Mouse (Mus musculus): ENCODE data around the gene Plvap. TPM values are rescaled to one million over a fixed set of nuclear protein-coding genes. Genes with fewer than 3 reads are reported as not detected.

Gene Plvap
- polyA plus RNA-seq, 1 experiment from 2014 or later, result 50.3 TPM

DNA sequence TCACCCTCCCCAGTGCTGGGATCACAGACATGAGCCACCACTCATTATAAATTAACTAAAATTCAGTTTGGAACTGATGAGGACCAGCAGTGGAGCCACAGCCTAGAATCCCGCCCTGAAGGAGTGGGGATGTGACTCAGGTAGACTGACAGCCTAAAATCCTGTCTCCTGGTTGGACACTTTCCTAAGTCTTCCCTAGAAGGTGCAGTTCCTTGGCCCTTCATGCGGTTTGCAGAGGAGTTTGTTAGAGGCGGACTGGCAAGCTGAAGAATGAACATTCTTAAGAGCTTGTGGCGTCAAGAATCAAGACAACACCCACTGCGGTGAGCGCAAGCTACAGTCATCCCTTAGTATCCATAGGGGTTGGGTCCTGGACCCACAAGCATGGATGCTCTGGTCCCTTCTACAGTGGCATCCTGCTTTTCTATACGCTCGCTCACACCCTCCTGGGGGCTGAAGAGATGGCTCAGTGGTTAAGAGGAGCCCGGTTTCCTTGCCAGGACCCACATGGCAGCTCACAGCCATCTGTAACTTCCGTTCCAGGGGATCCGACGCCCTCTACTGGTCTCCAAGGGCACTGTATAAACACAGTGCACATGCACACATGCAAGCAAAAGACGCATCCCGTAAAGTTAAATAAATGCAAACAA is 34.2 kb downstream of the Plvap start:
- no peaks in the 10 kb centered on the region for H3K27me3 ChIP-seq (ENCODE audit: control insufficient read depth, insufficient read depth, low read length)
- H3K36me3 ChIP-seq (replicated peaks; ENCODE audit: control insufficient read depth, insufficient read depth, low read depth, low read length), result peaks cover 11% of the 10 kb centered on the region; the same call in 1 of the 2 replicates
- H3K27ac ChIP-seq (replicated peaks; ENCODE audit: low read depth, low read length), result no peak overlapping the region
- 37% methylated on average over 14 of the region's 14 CpGs for WGBS
- H3K4me2 ChIP-seq (ENCODE audit: low read depth, low read length), result peak overlapping the region; percentile 86
- H3K9me3 ChIP-seq (replicated peaks; ENCODE audit: control insufficient read depth, low read length), result no peaks in the 10 kb centered on the region
- peak overlapping the region; percentile 52 for H3K4me3 ChIP-seq (ENCODE audit: low read depth, low read length)
- H3K9ac ChIP-seq (replicated peaks; ENCODE audit: low read length), result no peak overlapping the region
- DNase-seq (ENCODE audit: low spot score), result peak; percentile 43
- no peak for ATAC-seq (replicated peaks; ENCODE audit: insufficient number of reproducible peaks, low FRiP score, low TSS enrichment, low read depth)
- peaks cover 5% of the 10 kb centered on the region; the same call in 1 of the 2 replicates for H3K4me1 ChIP-seq (ENCODE audit: control insufficient read depth, insufficient read depth, low read length)

DNA sequence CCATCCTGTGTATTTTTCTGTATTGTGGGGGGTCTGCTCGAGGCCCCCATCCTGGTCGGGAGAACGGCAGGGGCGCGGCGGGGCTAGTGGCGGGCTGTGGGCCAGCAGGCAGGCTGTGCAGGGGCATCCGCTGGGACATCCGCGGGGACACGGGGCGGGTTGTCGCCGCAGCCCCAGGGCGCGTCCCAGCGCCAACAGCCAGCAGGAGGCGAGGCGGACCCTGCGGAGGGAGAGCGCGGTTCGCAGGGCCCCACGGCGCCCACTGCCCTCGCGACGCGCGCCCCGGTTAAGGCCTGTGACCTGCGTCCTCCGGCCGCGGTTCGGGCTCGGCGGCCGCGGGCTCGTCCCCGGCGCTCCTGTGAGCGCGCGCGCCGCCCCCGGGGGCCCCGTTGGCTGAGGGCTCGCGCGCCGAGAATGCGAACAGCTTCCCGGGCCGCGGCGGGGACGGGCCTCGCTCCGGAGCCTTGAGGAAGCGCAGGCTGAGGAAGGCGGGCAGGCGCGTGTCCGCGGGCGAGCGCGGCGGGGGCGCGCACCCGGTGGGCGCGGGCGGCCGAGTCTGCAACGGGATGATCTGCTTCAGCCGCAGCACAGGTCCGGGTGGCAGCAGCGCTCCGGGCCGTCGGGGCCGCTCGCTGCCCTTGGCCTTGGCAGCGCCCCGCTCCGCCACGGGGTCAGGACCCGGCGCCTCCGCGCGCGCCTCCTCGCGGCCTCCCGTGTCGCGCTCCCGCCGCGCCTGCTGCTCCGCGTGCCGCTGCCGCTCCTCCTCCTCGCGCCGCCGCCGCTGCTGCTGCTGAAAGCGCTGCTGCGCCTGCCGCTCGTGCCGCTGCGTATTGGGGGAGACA is 35.2 kb downstream of the Plvap start:
- Histone ChIP-seq H3K9me3 (replicated peaks; ENCODE audit: control insufficient read depth, low read length) (no peaks in the 10 kb centered on the region), H3K4me1 (ENCODE audit: control insufficient read depth, insufficient read depth, low read length) (peaks cover 5% of the 10 kb centered on the region; the same call in 1 of the 2 replicates), H3K36me3 (replicated peaks; ENCODE audit: control insufficient read depth, insufficient read depth, low read depth, low read length) (peaks cover 9% of the 10 kb centered on the region; the same call in 1 of the 2 replicates), H3K27ac (replicated peaks; ENCODE audit: low read depth, low read length) (peak overlapping the region; percentile 56), H3K9ac (replicated peaks; ENCODE audit: low read length) (peak overlapping the region; percentile 73), H3K27me3 (ENCODE audit: control insufficient read depth, insufficient read depth, low read length) (no peaks in the 10 kb centered on the region), H3K4me2 (ENCODE audit: low read depth, low read length) (peak overlapping the region; percentile 86), H3K4me3 (ENCODE audit: low read depth, low read length) (peak overlapping the region; percentile 52)
- DNase-seq (ENCODE audit: low spot score) (peak; percentile 85), ATAC-seq (replicated peaks; ENCODE audit: insufficient number of reproducible peaks, low FRiP score, low TSS enrichment, low read depth) (peak; percentile 44)
- WGBS, result 0% methylated on average over 76 of the region's 121 CpGs

DNA sequence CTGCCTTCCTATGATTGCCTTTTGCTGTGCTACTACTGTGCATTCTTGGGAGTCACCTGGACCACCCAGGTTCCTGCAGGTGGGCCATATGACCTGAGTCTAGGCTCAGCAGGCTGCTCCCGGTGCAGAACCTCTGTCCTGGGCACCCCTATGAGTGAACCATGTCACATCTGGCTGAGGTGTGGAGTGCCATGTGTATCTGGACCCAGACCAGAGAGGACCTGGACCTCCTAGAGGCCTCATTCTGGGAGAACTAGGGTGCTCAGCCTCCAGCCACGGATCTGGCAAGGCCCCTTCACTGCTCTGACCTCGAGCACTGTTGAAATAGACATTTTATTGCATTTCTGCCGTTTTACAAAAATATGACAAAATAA is 35.9 kb downstream of the Plvap start:
- WGBS, result 30% methylated on average over 4 of the region's 4 CpGs
- Histone ChIP-seq H3K9ac (replicated peaks; ENCODE audit: low read length) (peak overlapping the region; percentile 73), H3K27ac (replicated peaks; ENCODE audit: low read depth, low read length) (no peak overlapping the region), H3K36me3 (replicated peaks; ENCODE audit: control insufficient read depth, insufficient read depth, low read depth, low read length) (peaks cover 9% of the 10 kb centered on the region; the same call in 1 of the 2 replicates), H3K4me1 (ENCODE audit: control insufficient read depth, insufficient read depth, low read length) (peaks cover 5% of the 10 kb centered on the region; the same call in 1 of the 2 replicates), H3K4me2 (ENCODE audit: low read depth, low read length) (peak overlapping the region; percentile 86), H3K4me3 (ENCODE audit: low read depth, low read length) (peak overlapping the region; percentile 52), H3K27me3 (ENCODE audit: control insufficient read depth, insufficient read depth, low read length) (no peaks in the 10 kb centered on the region), H3K9me3 (replicated peaks; ENCODE audit: control insufficient read depth, low read length) (no peaks in the 10 kb centered on the region)
- no peak for DNase-seq (ENCODE audit: low spot score)
- ATAC-seq (replicated peaks; ENCODE audit: insufficient number of reproducible peaks, low FRiP score, low TSS enrichment, low read depth), result 0 out of 2 replicates have a peak, but pooled peaks have one; percentile 4

DNA sequence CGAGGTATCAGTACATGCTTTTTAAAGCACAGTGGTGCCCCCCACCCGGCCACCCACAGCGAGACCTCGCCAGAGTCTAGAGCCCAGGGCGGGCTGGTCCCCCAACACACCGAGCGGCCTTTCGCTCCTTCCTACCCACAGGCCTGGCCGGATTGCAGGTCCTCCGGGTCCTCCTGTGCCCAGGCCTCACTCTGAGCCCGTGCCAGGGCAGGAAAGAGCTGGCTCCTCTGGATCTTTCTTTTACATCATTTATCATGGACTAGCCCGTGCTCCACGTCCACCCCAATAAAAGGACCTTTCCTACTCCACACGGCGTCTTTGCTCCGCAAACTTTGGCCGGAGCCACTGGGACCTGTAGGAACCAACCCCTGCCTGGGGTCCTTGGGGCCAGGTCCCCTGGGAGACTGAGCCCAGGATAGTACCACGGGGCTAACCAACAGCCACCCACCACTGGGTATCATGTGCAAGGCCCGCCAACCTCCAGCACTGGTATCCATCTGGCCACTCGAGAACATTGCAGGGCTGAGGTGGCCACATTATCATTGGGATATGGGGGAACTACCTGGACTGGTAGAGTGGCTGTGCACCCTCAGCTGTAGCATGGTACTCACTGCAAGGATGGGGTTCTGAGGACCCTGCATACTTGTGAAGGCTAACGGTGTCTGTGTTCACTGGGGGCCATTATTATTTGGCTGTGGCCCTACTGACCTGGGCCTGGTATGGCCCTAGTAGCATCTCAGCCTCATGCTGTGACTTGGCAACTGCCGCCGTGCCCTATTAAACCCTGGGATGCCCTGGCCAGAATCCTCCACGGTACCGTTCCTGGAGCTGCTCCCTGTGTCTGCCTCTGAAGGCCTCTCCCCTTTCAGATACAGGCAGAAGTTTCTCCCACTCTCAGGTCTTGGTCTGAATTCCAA is 36.5 kb downstream of the Plvap start:
- H3K4me2 ChIP-seq (ENCODE audit: low read depth, low read length), result no peak overlapping the region
- H3K4me3 ChIP-seq (ENCODE audit: low read depth, low read length), result no peak overlapping the region
- H3K27ac ChIP-seq (replicated peaks; ENCODE audit: low read depth, low read length), result no peak overlapping the region
- peaks cover 9% of the 10 kb centered on the region; the same call in 1 of the 2 replicates for H3K36me3 ChIP-seq (replicated peaks; ENCODE audit: control insufficient read depth, insufficient read depth, low read depth, low read length)
- DNase-seq (ENCODE audit: low spot score), result no peak
- H3K9me3 ChIP-seq (replicated peaks; ENCODE audit: control insufficient read depth, low read length), result no peaks in the 10 kb centered on the region
- no peak overlapping the region; the same call in 1 of the 2 replicates for H3K9ac ChIP-seq (replicated peaks; ENCODE audit: low read length)
- 88% methylated on average over 25 of the region's 25 CpGs for whole genome bisulfite sequencing
- ATAC-seq (replicated peaks; ENCODE audit: insufficient number of reproducible peaks, low FRiP score, low TSS enrichment, low read depth), result no peak
- no peaks in the 10 kb centered on the region for H3K27me3 ChIP-seq (ENCODE audit: control insufficient read depth, insufficient read depth, low read length)
- H3K4me1 ChIP-seq (ENCODE audit: control insufficient read depth, insufficient read depth, low read length), result peaks cover 7% of the 10 kb centered on the region; the same call in 1 of the 2 replicates

DNA sequence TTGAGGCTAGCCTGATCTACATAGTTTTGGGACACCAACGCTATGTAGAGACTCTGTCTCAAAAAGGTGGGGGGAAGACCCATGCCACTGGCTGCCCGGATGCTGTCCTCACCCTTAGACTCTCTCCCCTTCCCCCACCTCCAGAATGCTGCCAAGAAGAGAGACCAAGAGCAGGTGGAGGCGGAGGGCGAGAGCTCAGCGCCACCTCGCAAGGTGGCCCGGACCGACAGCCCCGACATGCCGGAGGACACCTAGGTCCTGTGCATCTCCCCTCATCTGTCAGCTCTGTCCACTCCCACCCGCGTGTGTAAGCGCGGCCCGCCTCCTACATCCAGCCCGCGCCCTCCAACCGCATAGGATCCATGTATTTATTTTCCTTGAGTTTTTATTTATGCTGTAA is 37.2 kb downstream of the Plvap start:
- 96% methylated on average over 16 of the region's 18 CpGs for WGBS
- Histone ChIP-seq H3K9me3 (replicated peaks; ENCODE audit: control insufficient read depth, low read length) (no peaks in the 10 kb centered on the region), H3K27ac (replicated peaks; ENCODE audit: low read depth, low read length) (no peak overlapping the region), H3K4me1 (ENCODE audit: control insufficient read depth, insufficient read depth, low read length) (peaks cover 12% of the 10 kb centered on the region; the same call in 1 of the 2 replicates), H3K27me3 (ENCODE audit: control insufficient read depth, insufficient read depth, low read length) (no peaks in the 10 kb centered on the region), H3K9ac (replicated peaks; ENCODE audit: low read length) (no peak overlapping the region), H3K4me2 (ENCODE audit: low read depth, low read length) (no peak overlapping the region), H3K36me3 (replicated peaks; ENCODE audit: control insufficient read depth, insufficient read depth, low read depth, low read length) (peaks cover 9% of the 10 kb centered on the region; the same call in 1 of the 2 replicates), H3K4me3 (ENCODE audit: low read depth, low read length) (no peak overlapping the region)
- no peak for DNase-seq (ENCODE audit: low spot score)
- ATAC-seq (replicated peaks; ENCODE audit: insufficient number of reproducible peaks, low FRiP score, low TSS enrichment, low read depth), result no peak

DNA sequence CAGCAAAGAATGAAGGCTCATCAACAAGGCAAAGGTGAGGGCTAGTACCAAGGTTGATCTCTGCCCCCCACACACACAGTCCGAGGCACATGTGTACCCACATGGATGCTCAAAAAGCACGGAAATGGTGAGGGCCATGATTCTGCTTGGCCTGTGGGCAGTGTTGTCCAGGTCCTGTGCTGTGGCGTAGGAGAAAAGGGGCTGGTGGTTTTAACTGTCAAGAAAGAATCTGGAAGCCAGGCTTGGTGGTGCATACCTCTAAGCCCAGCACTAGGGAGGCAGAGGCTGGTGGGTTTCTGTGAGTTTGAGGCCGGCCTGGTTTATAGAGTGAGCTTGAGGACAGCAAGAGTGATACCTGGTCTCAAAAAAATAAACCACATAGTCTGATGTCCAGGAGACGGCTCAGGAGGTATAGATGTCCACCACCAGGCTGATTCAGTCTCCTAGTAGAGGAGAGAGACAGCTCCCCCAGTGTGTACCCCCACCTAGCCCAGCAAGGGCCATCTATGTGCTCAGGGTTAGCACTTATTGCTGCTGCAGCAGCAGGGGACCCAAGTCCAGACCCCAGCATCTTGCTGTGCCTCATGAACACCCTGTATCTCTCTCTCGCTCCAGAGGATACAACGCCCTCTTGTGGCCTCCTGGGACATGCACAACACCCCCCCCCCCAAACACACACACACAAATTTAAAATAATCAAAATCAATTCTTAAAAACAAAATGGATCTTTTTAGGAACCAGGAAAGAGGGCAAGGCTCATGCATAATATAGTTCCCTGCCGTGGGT is 38.8 kb downstream of the Plvap start:
- Histone ChIP-seq H3K27ac (replicated peaks; ENCODE audit: low read depth, low read length) (no peak overlapping the region), H3K36me3 (replicated peaks; ENCODE audit: control insufficient read depth, insufficient read depth, low read depth, low read length) (peaks cover 9% of the 10 kb centered on the region; the same call in 1 of the 2 replicates), H3K4me1 (ENCODE audit: control insufficient read depth, insufficient read depth, low read length) (peaks cover 12% of the 10 kb centered on the region; the same call in 1 of the 2 replicates), H3K9me3 (replicated peaks; ENCODE audit: control insufficient read depth, low read length) (no peaks in the 10 kb centered on the region), H3K4me3 (ENCODE audit: low read depth, low read length) (no peak overlapping the region), H3K9ac (replicated peaks; ENCODE audit: low read length) (no peak overlapping the region), H3K4me2 (ENCODE audit: low read depth, low read length) (no peak overlapping the region), H3K27me3 (ENCODE audit: control insufficient read depth, insufficient read depth, low read length) (no peaks in the 10 kb centered on the region)
- DNase-seq (ENCODE audit: low spot score) (no peak), ATAC-seq (replicated peaks; ENCODE audit: insufficient number of reproducible peaks, low FRiP score, low TSS enrichment, low read depth) (no peak)
- WGBS, result 90% methylated on average over 8 of the region's 8 CpGs

DNA sequence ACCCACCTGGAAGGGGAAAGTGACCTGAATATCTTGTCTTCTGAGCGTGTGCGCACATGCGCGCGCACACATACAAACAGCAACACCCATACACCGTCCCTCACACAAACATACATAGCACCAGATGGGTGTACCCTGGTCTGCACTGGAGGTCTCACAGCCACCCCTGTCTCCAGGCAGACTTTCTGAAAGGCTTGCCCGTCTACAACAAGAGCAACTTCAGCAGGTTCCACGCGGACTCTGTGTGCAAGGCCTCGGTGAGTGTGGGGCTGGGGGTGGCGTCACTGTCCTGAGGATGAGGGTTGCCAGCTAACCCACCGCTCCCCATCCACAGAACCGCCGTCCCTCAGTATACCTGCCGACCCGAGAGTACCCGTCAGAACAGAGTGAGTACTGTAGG is 39.7 kb downstream of the Plvap start:
- ATAC-seq (replicated peaks; ENCODE audit: insufficient number of reproducible peaks, low FRiP score, low TSS enrichment, low read depth) (no peak), DNase-seq (ENCODE audit: low spot score) (no peak)
- no peak overlapping the region for H3K9ac ChIP-seq (replicated peaks; ENCODE audit: low read length)

More for the DNA sequence above, 39.7 kb downstream of the Plvap start:
- H3K9me3 ChIP-seq (replicated peaks; ENCODE audit: control insufficient read depth, low read length), result no peaks in the 10 kb centered on the region
- H3K36me3 ChIP-seq (replicated peaks; ENCODE audit: control insufficient read depth, insufficient read depth, low read depth, low read length), result peaks cover 9% of the 10 kb centered on the region; the same call in 1 of the 2 replicates
- H3K4me1 ChIP-seq (ENCODE audit: control insufficient read depth, insufficient read depth, low read length), result peaks cover 7% of the 10 kb centered on the region; the same call in 1 of the 2 replicates
- WGBS, result 93% methylated on average over 17 of the region's 17 CpGs
- no peak overlapping the region for H3K27ac ChIP-seq (replicated peaks; ENCODE audit: low read depth, low read length)
- H3K4me2 ChIP-seq (ENCODE audit: low read depth, low read length), result no peak overlapping the region
- no peaks in the 10 kb centered on the region for H3K27me3 ChIP-seq (ENCODE audit: control insufficient read depth, insufficient read depth, low read length)
- H3K4me3 ChIP-seq (ENCODE audit: low read depth, low read length), result no peak overlapping the region
